Mouse (Mus musculus): ENCODE data around the gene Tjap1.

The Tjap1 gene

DNA sequence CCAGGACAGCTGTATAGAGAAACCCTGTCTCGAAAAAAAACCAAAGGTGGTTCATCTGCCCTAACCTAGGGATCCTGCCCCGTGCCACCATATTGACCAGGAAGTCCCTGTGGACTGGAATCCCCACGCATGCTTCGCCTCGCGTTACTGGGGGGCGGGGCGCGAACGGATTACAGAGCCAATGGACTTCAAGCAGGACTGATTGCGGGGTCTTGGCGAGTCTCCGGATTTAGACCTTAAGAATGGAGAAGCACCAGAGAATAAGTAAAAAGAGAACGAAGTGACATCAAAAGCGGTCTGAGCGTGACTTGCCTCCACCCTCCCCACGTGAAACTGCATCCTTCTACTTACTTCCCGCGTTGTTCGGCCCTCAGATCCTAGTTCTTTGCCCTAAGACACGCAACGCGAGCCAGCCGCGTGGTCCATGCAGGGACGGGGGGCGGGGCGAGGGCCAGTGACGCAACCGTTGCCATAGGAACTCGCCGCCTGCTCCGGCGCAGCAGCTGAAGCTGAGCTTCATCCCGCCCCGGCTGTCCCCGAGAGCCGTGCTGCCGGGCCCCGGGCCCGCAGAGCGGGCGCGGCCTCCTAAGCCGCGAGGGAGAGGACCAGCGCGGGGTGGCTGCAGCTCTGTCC, 29.3 kb downstream of the Tjap1 start, which contains the start of gene Lrrc73:
TSS of gene Lrrc73 (plus strand) at position 80 of the 633 bp plus-strand sequence.
- DNase-seq (ENCODE audit: low spot score in 2 of 2): peak; percentile 77 to 85

DNA sequence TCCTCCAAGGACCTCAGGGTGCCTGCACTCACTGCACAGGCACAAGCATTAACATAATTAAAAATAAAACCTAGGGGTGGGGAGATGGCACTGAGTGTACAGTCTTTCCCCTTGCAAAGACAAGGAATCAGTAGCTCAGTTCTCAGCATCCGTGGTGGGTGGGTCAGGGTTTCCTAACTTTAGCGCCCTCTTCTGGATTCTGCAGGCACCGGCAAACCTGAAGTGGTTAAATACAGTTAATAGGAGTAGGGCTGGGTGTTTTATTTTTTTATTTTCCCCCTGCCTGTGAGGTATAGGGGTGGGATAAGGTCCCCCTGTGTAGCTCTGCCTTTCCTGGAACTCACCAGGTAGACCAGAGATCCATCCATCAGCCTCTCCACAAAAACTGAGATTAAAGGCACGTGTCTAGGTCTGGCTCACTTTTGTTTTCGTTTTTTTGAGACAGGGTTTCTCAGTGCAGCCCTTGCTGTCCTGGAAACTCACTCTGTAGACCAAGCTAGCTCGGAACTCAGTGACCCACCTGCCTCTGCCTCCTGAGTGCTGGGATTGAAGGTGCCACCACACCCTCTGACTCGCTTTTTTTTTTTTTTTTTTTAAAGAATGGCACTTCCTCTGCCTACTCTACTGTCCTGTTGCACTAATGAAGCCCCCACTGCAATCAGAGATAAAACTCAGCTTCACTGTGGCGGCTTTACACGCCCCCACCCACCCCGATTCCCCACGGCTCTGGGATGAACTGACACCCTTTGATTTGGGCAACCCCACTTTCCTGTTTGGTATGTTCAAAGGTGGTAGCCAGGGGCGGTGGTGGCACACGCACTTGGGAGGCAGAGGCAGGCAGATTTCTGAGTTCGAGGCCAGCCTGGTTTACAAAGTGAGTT, 30.0 kb downstream of the Tjap1 start:
- peak in 1 of 2 experiments; percentile 60 for DNase-seq (ENCODE audit: low spot score in 2 of 2)

DNA sequence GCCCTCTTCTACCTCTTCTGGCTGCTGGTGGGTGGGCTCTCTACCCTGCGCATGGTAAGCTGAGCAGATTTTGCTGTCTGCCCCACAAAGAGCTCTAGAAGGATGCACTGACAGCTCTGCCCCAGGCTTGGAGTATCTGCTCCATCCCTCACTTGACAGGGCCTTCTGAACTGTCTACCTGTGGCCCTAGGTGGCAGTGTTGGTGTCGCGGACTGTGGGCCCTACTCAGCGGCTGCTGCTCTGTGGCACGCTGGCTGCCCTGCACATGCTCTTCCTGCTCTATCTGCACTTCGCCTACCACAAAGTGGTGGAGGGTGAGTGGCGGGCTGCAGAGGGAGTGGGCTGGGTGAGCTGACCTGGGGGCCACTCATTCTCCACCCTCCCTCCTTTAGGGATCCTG, 31.7 kb downstream of the Tjap1 start:
- DNase-seq (ENCODE audit: low spot score in 2 of 2): no peak

DNA sequence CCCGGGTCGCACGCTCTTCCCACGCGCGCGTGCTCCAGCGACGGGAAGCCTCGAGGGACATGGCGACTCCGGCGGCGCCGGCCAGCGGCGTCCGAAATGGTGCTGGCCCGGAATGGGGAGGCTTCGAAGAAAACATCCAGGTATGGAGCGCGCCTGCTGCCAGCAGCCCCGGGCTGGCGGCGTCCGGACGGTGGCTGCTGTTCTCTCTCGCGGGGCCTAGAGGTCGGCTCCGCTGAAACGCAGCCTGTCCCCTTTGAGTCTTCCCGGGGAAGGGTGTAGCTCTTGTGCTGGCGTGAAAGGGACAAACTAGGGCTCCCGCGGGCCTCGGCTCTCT, 34.7 kb downstream of the Tjap1 start:
- DNase-seq (ENCODE audit: low spot score in 2 of 2): peak in 1 of 2 experiments; percentile 22

DNA sequence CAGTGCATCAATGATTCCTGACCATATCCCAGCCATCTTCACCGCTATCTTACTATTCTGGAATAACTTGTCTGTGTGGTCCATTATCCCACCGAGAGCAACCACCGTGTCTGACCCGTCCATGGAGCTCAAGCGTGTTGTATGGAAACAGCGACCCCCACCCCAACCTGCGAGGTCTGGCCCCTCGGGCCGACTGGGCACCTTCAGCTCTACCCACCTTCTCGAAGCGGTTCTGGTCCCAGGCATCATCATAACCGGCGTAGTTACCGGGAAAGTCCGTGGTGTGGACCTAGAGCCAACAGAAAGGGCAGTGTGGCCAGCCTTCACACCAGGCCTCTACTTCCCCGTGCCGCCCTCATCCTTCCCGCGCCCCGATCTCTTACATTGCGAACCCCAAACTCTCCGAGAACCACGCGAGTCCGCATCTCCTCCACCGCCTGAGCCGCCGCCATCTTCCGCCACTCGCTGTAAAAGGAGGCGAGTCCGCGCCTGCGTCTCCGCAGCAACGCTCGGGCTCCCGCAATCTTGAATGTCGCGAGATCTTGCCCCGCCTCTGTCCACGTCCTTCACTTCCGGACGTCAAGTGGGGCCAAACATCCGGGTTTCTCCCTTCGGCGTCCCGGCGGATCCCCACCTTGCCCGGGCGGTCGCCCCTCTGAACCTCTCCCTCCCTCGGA, 35.2 kb downstream of the Tjap1 start, which contains the start of the genes Polr1c and Yipf3:
TSS of gene Polr1c (minus strand) at position 543 of the 677 bp plus-strand sequence.
TSS of gene Yipf3 (plus strand) at position 569 of the 677 bp plus-strand sequence.
- DNase-seq (ENCODE audit: low spot score in 2 of 2): peak; percentile 89 to 91

DNA sequence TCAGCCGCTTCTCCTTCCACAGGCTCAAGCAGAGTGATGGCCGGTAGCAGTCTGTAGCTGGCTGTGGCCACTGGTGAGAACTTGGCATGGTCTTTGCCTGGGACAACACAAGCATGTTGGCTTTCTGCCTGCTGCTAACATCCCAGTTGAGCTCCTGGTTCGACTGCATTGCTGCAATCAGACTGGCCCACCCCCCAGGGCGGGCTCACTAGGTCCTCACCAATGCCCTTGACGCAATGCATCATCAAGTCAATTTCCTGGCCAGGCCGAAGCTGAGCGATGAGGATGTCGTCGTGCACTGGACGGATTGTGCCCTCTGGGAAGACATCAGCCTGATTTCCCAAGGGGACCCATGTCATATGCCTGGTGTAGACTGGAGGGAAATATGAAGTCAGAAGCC, 38.2 kb downstream of the Tjap1 start:
- DNase-seq (ENCODE audit: low spot score in 2 of 2): no peak

DNA sequence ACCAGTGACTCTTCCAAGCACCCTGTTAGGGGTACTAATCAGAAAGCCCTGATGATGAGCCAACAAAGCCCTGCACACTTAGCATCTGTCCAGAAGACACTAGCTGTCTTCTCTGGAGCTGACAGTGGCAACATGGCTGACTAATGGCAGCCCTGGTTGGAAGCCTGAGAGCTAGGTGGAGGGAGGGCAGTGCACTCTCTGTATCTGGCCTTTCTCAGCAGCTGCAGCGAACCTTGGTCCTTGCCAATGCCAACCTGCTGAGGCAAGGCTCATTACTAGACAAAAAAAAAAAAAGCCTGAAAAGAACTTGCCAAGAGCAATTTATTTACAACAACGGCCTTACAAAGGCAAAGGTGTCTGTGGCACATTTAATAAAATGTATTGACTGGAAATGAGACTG, 39.2 kb downstream of the Tjap1 start:
- no peak for DNase-seq (ENCODE audit: low spot score in 2 of 2)

DNA sequence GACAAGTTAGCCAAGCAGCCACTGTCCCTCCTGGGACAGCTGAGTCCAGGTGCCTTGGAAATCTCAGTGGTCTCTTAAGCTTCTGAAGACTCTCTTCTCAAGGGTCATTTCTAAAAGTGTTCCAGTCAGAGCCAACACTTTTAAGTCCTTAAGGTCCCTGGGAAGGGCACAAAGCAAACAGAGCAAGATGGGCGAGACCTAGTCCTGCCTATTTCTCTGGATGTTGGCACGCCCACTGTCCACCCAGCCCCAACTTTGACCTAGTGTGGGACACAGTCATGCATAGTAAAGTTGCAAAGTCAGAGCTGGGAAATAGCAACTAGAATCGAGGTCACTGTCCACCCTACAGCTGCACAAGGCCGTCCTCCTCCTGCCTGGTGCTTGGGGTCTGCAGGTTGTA, 39.8 kb downstream of the Tjap1 start:
- no peak for DNase-seq (ENCODE audit: low spot score in 2 of 2)

DNA sequence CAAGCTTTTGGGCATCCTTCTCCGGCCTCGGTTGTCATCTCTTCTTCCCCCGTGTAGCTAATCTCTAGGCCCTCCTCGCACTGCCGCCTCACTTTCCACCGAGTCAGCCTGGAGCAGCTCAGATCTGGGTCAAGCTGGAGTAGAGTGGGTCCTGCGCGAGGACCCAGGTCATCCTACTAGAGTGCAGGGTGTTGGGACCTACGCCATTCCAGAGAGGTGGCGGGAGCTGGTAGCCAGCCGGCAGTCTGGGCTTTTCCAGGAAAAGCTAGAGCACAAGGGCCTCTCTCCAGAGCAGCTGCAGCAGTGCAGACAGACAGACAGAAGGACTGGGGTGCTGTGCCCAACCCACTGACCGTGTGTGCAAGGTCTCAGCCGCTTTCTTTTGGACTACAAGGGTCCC, 40.6 kb downstream of the Tjap1 start:
- DNase-seq (ENCODE audit: low spot score in 2 of 2): no peak

DNA sequence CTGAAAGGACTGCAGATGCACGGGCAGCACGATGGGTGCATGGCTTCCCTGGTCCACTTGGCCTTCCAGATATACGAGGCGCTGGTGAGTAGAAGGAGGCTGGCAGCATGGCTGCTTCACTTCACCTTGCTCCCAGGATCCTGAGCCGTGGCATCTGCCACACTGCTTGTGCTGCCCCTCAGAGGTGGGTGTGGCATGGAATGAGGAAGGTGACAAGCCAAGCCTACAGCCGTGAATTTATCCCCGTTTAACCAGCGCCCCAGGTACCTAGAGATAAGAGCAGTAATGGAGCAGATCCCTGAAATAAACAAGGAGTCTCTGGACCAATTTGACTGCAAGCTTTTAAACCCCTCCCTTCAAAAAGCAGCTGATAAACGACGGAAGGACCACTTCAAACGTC, 41.4 kb downstream of the Tjap1 start:
- DNase-seq (ENCODE audit: low spot score in 2 of 2): no peak

DNA sequence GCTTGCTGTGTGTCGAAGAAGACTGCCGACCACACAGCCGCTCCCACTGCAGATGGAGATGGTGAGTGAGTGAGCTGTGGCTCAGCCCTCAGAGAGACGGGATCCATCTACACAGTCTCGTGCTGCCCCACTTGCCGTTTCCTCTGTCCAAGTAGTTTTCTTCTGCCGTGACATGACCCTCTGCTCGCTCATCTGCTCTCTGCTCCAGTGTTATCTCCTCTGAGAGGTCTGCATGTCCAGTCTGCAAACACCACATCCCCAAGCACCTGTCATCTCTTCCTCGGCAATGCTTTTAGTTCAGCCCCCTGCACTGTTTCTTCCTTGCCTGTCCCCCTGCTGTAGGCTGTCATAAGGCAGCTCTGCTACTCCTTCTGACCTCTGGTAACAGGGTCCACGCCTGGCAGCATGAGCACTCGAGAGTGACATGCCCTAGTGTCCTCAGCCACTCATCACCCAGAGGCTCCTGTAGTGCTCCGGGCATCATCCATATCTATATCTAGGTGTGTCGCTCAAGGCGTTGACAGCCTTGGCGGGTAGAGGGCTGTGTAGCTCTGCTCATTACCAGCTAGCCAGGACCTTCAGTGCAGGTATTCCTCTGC, 43.2 kb downstream of the Tjap1 start:
- DNase-seq (ENCODE audit: low spot score in 2 of 2): no peak

DNA sequence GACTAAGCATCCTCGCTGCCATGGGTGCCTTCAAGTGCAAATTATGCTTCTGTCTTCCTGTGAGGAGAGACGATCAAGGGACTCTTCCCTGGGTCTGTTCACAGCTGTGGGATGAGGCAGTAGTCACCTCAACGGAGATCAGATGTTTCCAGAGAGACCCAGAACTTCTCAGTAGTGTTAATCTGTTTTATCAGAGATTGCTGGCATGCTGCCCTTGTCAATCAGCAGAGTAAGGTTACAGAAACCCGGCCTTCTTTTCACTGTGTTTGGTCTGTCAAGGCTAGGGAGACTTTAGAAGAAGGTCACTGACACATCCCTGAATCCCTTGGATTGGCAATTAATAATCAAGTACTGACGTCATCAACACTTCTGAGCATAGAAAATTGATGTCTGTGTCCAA, 45.3 kb downstream of the Tjap1 start:
- DNase-seq (ENCODE audit: low spot score in 2 of 2): no peak

DNA sequence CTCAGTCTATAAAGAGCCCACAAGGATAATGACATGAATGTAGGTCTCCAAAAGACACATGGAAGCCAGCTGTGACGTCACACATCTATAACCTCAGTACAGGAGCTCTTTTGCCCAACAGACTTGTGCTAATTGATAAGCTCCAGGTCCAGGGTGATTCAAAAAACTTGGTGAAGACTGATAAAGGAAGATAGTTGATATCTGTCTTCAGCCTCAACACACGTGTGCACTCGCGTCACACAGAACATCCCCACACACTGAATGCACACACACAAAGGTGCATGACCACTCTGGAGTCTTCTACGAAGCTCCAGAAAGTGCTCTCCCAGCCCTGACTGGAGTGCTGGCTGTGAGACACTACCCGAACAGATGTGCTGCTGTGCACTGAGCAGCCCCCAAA, 45.7 kb downstream of the Tjap1 start:
- DNase-seq (ENCODE audit: low spot score in 2 of 2): no peak

DNA sequence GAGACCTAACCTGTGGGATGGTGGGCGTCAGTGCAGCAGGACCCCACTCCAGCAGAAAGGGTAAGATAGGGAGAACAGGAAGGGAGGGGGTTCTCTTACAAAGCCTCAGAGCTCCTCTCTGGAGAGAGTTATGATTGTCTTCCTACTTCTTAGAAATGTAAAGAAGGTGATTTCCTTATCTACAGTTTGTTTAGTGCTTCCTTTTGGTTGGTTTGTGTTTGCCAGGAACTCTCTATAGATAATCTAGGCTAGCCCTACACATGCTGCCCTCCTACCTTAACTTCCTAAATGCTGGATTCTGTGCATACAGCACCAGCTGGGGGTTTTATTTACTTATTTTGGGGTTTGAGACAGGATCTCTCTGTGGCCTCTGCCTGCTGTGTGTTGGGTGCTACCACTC, 46.8 kb downstream of the Tjap1 start:
- no peak for DNase-seq (ENCODE audit: low spot score in 2 of 2)

DNA sequence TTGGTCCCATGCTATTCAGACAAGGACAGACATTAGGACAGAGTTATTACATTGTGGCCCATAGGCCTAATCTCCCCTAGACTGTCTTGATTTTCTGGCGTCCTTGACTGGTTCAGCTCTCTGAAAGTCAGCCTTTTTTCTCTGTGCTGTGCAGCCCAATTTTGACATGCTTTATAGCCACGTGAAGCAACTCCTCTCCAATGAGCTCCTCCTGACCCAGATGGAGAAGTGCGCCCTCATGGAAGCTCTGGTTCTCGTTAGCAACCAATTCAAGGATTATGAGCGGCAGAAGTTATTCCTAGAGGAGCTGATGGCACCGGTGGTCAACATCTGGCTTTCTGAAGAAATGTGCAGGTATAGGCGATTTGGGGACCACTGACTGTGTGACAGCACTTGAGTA, 55.2 kb downstream of the Tjap1 start:
- DNase-seq (ENCODE audit: low spot score in 2 of 2): no peak

DNA sequence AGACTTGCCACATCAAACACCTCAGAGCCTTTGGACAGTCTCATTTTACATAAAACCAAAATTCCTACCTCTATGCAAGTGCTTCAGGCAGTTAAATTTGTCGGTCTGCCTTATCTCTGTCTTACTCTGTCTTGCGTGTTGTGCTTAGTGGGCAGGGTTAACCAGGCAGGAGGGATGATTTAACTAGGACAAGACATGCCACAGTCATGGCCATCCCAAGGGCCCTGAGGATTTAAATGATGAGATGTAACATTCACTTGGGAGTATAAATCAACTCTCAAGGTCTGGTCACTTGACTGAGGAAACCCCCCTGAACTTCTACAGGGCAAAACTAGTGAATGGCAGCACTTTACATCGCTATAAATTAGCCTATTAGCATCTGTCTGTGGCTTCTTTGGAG, 61.2 kb downstream of the Tjap1 start:
- DNase-seq (ENCODE audit: low spot score in 2 of 2): no peak

DNA sequence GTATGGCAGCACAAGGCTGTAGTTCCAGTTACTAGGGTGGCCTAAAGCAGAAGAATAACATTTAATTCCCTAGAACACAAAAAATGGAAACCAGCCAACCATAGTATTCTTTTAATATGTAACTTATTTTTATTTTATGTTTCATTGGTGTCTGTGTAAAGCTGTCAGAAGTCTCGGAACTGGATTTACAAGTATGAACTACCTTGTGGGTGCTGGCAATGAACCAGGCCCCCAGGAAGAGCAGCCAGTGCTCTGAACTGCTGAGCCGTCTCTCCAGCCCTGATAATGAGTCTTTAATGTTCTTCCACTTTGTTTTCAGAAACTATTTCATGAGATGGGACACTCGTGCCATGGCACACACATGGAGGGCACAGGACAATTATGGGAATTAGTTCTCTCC, 72.3 kb downstream of the Tjap1 start:
- DNase-seq (ENCODE audit: low spot score in 2 of 2): no peak
